Mouse (Mus musculus) CH12.LX (cell line): Measurements from ENCODE around the gene Slc38a7. TPM values are rescaled to one million over a fixed set of nuclear protein-coding genes. Genes with fewer than 3 reads are reported as not detected.
A peak's percentile ranks its signal among the peaks of the same experiment; 100 is the strongest.
"Not testable (repeated sequence)": the region's sequence is repeated elsewhere in the genome, so short reads cannot be mapped to it uniquely, and the experiment has no call there.

ENCODE experiments used
- DNase-seq: peaks from one replicate; pipeline ENCODE4 v3.0.0-alpha.2; 2013; ENCODE audit errors: extremely low read depth
- H3K27ac ChIP-seq: 2 replicates; pipeline ENCODE4 v1.5.1; 2012; ENCODE audit warnings: low read depth, mild to moderate bottlenecking, control low read depth, moderate library complexity; ENCODE audit not compliant: insufficient read depth
- H3K27me3 ChIP-seq: replicated peaks from 2 replicates; pipeline ENCODE3; 2012; ENCODE audit warnings: inconsistent platforms
- H3K36me3 ChIP-seq, 2 experiments: replicated peaks in 1 of 2; 2 replicates each; pipeline versions ENCODE3 to v1.6.1; 2012; ENCODE audit warnings: inconsistent platforms in 1 of 2, low read length in 1 of 2, mild to moderate bottlenecking in 1 of 2, mixed read lengths in 1 of 2, moderate library complexity in 1 of 2; ENCODE audit not compliant: control insufficient read depth in 1 of 2, insufficient read depth in 1 of 2
- H3K4me1 ChIP-seq, 2 experiments: 2 replicates each; pipeline ENCODE4 v1.6.1; 2012; ENCODE audit warnings: inconsistent platforms in 1 of 2, moderate library complexity in 1 of 2; ENCODE audit not compliant: insufficient read depth in 2 of 2, control insufficient read depth in 1 of 2
- H3K4me2 ChIP-seq: 2 replicates; pipeline ENCODE4 v1.6.1; 2012; ENCODE audit warnings: low read depth, mild to moderate bottlenecking, control low read depth; ENCODE audit not compliant: poor library complexity, insufficient read depth, severe bottlenecking
- H3K4me3 ChIP-seq, 3 experiments: fragments of 150-350 bp in 1 of 3; sonication (generic) in 1 of 3; replicated peaks in 1 of 3; 2 replicates each; pipeline versions ENCODE3 to v1.5.1; 2011 to 2012; ENCODE audit warnings: low read depth in 2 of 3, low read length in 2 of 3, mild to moderate bottlenecking in 2 of 3, moderate library complexity in 2 of 3, control low read depth in 1 of 3, improper control_type of control experiment in 1 of 3, inconsistent platforms in 1 of 3, mixed read lengths in 1 of 3; ENCODE audit not compliant: poor library complexity in 1 of 3
- H3K79me2 ChIP-seq: replicated peaks from 2 replicates; pipeline ENCODE4 v1.6.1; 2012; ENCODE audit warnings: mild to moderate bottlenecking, moderate library complexity; ENCODE audit not compliant: control insufficient read depth, poor library complexity, insufficient read depth, severe bottlenecking; ENCODE audit errors: extremely low read depth
- H3K9ac ChIP-seq: 2 replicates; pipeline ENCODE4 v1.6.1; 2012; ENCODE audit warnings: low read depth, mild to moderate bottlenecking, control low read depth, moderate library complexity; ENCODE audit not compliant: insufficient read depth
- H3K9me3 ChIP-seq: replicated peaks from 2 replicates; pipeline ENCODE3; 2012; ENCODE audit warnings: low read length, inconsistent platforms, mixed read lengths
- BHLHE40 ChIP-seq: IDR thresholded peaks from 2 replicates; pipeline ENCODE4 v1.6.1; 2011; ENCODE audit warnings: mild to moderate bottlenecking, low read depth, low read length, improper control_type of control experiment
- HCFC1 ChIP-seq: IDR thresholded peaks from 2 replicates; pipeline ENCODE4 v1.6.1; 2012; ENCODE audit warnings: low read depth, mild to moderate bottlenecking, inconsistent platforms, low read length, improper control_type of control experiment
- MAFK ChIP-seq: IDR thresholded peaks from 2 replicates; pipeline ENCODE4 v1.6.1; 2011; ENCODE audit warnings: low read length, improper control_type of control experiment; ENCODE audit not compliant: insufficient replicate concordance
- dilution Hi-C: fragments of 300-500 bp; cut with MboI; formaldehyde crosslinking; loops from 2 replicates; pipeline ENCODE4 v1.14.3; 2020; ENCODE audit warnings: low sequenced_read_pairs; ENCODE audit not compliant: extremely low pct_unique_long_range_greater_than_20kb, extremely low pct_ligation_motif_present
- in situ Hi-C: fragments of 300-500 bp; cut with MboI; formaldehyde crosslinking; loops from 3 replicates; pipeline ENCODE4 v1.14.3; 2019; ENCODE audit warnings: low sequenced_read_pairs, low pct_ligation_motif_present, low pct_unique_long_range_greater_than_20kb, mixed read lengths
- polyA plus RNA-seq: library from polyadenylated mRNA; unstranded; fragments of >175 nt; gene quantifications from 2 replicates; pipeline ENCODE4 v1.2.1, GENCODE M21; 2012; ENCODE audit warnings: low read depth; ENCODE audit not compliant: insufficient read length
- total RNA-seq, 2 experiments: library from RNA; depleted of rRNA; stranded (reverse); fragments of 300-350 nt in 1 of 2; fragments of >200 nt in 1 of 2; gene quantifications; 2 replicates each; pipeline ENCODE4 v1.2.3; 2012 to 2014

Gene Slc38a7
- total and polyA plus RNA-seq, 3 experiments: 13.9 to 33.2 (median 31.0) TPM

DNA sequence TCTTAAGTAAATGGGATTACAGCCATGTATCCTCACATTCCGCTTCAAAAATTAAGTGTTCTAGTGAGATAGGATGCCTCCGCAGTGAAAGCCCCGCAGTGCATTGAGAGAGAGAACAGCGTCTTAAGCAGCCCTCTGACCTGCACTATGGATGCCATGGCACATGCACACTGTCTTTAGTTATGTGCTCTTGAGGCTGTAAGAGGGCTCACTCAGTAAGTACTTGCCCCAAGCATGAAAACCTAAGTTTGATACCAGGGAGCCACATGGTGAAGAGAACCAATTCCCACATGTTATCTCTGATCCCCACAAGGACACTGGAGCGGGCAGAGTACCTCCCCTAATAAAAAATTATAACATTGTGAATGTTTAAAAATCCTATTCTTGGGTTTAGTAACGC, 54.2 kb downstream of the Slc38a7 start:
- H3K4me2 ChIP-seq: no peak overlapping the region
- H3K36me3 ChIP-seq: peaks cover 19 to 67% of the 10 kb centered on the region in 2 experiments
- in situ Hi-C loops (no loop called here), dilution Hi-C loops (no loop called here)
- no peak overlapping the region for H3K4me3 ChIP-seq
- no peak for DNase-seq
- no peaks in the 10 kb centered on the region for H3K27me3 ChIP-seq
- peaks cover 94% of the 10 kb centered on the region for H3K79me2 ChIP-seq
- no peak overlapping the region for H3K9ac ChIP-seq
- TF ChIP-seq HCFC1 (no peak), BHLHE40 (no peak)
- TF ChIP-seq, all 38 proteins: peak for 0
- H3K9me3 ChIP-seq: no peaks in the 10 kb centered on the region
- H3K4me1 ChIP-seq: peaks cover 16 to 48% of the 10 kb centered on the region in 2 experiments
- H3K27ac ChIP-seq: no peak overlapping the region

DNA sequence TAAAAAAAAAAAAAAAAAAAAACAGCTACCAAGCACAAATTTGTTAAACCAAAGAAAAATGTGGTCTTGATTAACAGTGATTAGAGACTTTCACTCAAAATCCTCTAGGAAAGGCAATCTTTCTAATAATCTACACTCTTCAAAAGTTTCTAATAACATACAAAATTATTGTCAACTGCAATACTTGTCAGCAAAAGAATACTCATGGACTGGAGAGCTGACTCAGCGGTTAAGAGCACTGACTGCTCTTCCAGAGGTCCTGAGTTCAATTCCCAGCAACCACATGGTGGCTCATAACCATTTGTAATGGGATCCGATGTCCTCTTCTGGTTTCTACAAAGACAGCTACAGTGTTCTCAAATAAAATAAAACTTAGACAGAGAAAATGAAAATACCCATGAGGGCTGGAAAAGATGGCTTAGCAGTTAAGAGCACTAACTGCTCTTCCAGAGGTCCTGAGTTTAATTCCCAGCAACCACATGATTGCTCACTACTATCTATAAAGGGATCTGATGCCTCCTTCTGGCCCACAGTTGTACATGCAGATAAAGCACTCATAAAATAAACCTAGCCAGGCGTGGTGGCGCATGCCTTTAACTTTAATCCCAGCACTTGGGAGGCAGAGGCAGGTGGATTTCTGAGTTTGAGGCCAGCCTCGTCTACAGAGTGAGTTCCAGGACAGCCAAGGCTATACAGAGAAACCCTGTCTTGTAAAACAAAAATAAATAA, 57.8 kb downstream of the Slc38a7 start:
- in situ Hi-C loops, H3K4me3 ChIP-seq, H3K4me2 ChIP-seq, H3K9ac ChIP-seq, H3K27ac ChIP-seq, dilution Hi-C loops, DNase-seq, H3K9me3 ChIP-seq, H3K27me3 ChIP-seq: not testable (repeated sequence)
- Histone ChIP-seq H3K4me1 (peaks cover 5 to 19% of the 10 kb centered on the region in 2 experiments), H3K36me3 (peaks cover 4 to 60% of the 10 kb centered on the region in 2 experiments), H3K79me2 (peaks cover 88% of the 10 kb centered on the region)
- TF ChIP-seq MAFK: peak; percentile 62; the same call in 1 of the 2 replicates

Other genes starting within 250 kb of the Slc38a7 start
- 10.4 and 13.9 TPM in 2 replicates for gene Gins3, start 220.1 kb downstream of the Slc38a7 start, total RNA-seq (2012; rRNA removed)
- gene Gins3, start 220.1 kb downstream of the Slc38a7 start, total RNA-seq (2014; rRNA removed): 18.0 and 19.4 TPM in 2 replicates
- 14.2 and 15.8 TPM in 2 replicates for gene Gins3, start 220.1 kb downstream of the Slc38a7 start, polyA plus RNA-seq
- gene Ndrg4, start 176.6 kb downstream of the Slc38a7 start, total RNA-seq (2012; rRNA removed): 1.7 and 2.1 TPM in 2 replicates
- gene Ndrg4, start 176.6 kb downstream of the Slc38a7 start, total RNA-seq (2014; rRNA removed): 1.6 TPM in 2 replicates
- gene Ndrg4, start 176.6 kb downstream of the Slc38a7 start, polyA plus RNA-seq: 2.1 TPM in 2 replicates
- 29.6 and 31.0 TPM in 2 replicates for gene Setd6, start 137.7 kb downstream of the Slc38a7 start, total RNA-seq (2012; rRNA removed)
- 25.6 and 29.7 TPM in 2 replicates for gene Setd6, start 137.7 kb downstream of the Slc38a7 start, total RNA-seq (2014; rRNA removed)
- gene Setd6, start 137.7 kb downstream of the Slc38a7 start, polyA plus RNA-seq: 50.6 and 61.3 TPM in 2 replicates
- 130 and 142 TPM in 2 replicates for gene Cnot1, start 46.1 kb downstream of the Slc38a7 start, total RNA-seq (2012; rRNA removed)
- 136 and 146 TPM in 2 replicates for gene Cnot1, start 46.1 kb downstream of the Slc38a7 start, total RNA-seq (2014; rRNA removed)
- 164 and 182 TPM in 2 replicates for gene Cnot1, start 46.1 kb downstream of the Slc38a7 start, polyA plus RNA-seq
- gene Sap18b, start 28.2 kb downstream of the Slc38a7 start, total RNA-seq (2012; rRNA removed): 138 and 141 TPM in 2 replicates
- 259 and 305 TPM in 2 replicates for gene Sap18b, start 28.2 kb downstream of the Slc38a7 start, total RNA-seq (2014; rRNA removed)
- gene Sap18b, start 28.2 kb downstream of the Slc38a7 start, polyA plus RNA-seq: 355 and 403 TPM in 2 replicates
- 303 TPM in 2 replicates for gene Got2, start 35.0 kb upstream of the Slc38a7 start, total RNA-seq (2012; rRNA removed)
- gene Got2, start 35.0 kb upstream of the Slc38a7 start, total RNA-seq (2014; rRNA removed): 268 and 283 TPM in 2 replicates
- 489 and 509 TPM in 2 replicates for gene Got2, start 35.0 kb upstream of the Slc38a7 start, polyA plus RNA-seq